Mouse (Mus musculus): ENCODE measurements around the gene Ccpg1. TPM values are rescaled to one million over a fixed set of nuclear protein-coding genes. Genes with fewer than 3 reads are reported as not detected.

Ccpg1 gene
- polyA plus RNA-seq, 1 experiment from 2014 or later, result 22.9 TPM

DNA sequence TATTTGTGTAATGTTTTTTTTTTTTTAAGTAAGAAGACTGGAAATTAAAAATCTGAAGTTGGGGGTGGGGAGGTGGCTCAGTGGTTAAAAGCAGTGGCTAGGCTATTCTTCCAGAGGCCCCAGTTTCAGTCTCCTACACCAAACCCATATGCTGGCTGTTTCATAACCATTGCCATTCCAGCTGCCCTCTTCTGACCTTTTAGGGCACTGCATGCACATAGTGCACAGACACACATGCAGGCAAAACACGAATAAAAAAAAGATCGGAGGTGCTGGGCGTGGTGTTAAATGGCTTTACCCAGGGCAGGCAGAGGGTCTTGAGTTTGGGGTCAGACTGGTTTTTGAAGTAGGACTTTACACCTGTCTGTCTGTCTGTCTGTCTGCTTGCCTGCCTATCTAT is 20.9 kb downstream of the Ccpg1 start:
- ATAC-seq (ENCODE audit: low FRiP score, low TSS enrichment) (no peak), DNase-seq (ENCODE audit: low spot score) (no peak)
- no peak overlapping the region for H3K9ac ChIP-seq (ENCODE audit: low read length)
- H3K9me3 ChIP-seq (ENCODE audit: control insufficient read depth, low read length), result no peaks in the 10 kb centered on the region
- TF ChIP-seq EP300 (optimal IDR thresholded peaks at IDR 0.05) (no peak), CTCF (IDR thresholded peaks at IDR 0.05; ENCODE audit: low read depth) (peak; percentile 37)
- 96% methylated on average over 3 of the region's 3 CpGs for WGBS
- H3K27me3 ChIP-seq (ENCODE audit: control insufficient read depth, insufficient read depth, low read length), result no peaks in the 10 kb centered on the region
- H3K4me2 ChIP-seq (replicated peaks; ENCODE audit: low read depth), result no peak overlapping the region
- 0 out of 2 replicates have a peak, but pooled peaks cover 3% of the 10 kb centered on the region for H3K36me3 ChIP-seq (ENCODE audit: control insufficient read depth, insufficient read depth, low read length)
- no peaks in the 10 kb centered on the region for H3K4me1 ChIP-seq (replicated peaks; ENCODE audit: control insufficient read depth, insufficient read depth)
- H3K27ac ChIP-seq (replicated peaks), result no peak overlapping the region
- no peak overlapping the region for H3K4me3 ChIP-seq (ENCODE audit: low read depth, low read length)

DNA sequence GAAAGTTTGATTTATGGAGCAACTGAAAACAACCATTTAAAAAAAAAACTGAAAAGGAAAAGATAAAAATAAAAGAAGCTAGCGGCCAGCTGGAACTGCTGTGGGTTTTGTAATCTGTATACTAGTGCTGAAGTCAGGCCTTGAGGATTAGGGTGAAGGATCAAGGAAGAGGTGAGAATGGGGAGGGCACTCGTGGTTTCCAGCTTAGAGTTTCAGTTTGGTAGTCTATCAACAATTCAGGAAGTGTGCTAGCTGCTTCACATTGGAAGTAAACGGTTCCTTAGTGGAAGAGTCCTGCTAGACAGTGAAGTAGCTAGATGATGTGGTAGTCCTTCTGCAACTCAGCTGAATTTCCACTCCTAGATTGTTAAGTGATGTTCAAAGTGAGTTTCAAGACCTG is 23.2 kb downstream of the Ccpg1 start:
- TF ChIP-seq CTCF (IDR thresholded peaks at IDR 0.05; ENCODE audit: low read depth) (no peak), EP300 (optimal IDR thresholded peaks at IDR 0.05) (no peak)
- ATAC-seq (ENCODE audit: low FRiP score, low TSS enrichment) (no peak), DNase-seq (ENCODE audit: low spot score) (no peak)
- H3K27ac ChIP-seq (replicated peaks), result no peak overlapping the region
- no peak overlapping the region for H3K4me2 ChIP-seq (replicated peaks; ENCODE audit: low read depth)
- H3K36me3 ChIP-seq (ENCODE audit: control insufficient read depth, insufficient read depth, low read length), result peaks cover 5% of the 10 kb centered on the region
- no peak overlapping the region for H3K9ac ChIP-seq (ENCODE audit: low read length)
- H3K9me3 ChIP-seq (ENCODE audit: control insufficient read depth, low read length), result no peaks in the 10 kb centered on the region
- 55% methylated on average over 3 of the region's 3 CpGs for WGBS
- no peaks in the 10 kb centered on the region for H3K27me3 ChIP-seq (ENCODE audit: control insufficient read depth, insufficient read depth, low read length)
- no peak overlapping the region for H3K4me3 ChIP-seq (ENCODE audit: low read depth, low read length)
- H3K4me1 ChIP-seq (replicated peaks; ENCODE audit: control insufficient read depth, insufficient read depth), result no peaks in the 10 kb centered on the region

DNA sequence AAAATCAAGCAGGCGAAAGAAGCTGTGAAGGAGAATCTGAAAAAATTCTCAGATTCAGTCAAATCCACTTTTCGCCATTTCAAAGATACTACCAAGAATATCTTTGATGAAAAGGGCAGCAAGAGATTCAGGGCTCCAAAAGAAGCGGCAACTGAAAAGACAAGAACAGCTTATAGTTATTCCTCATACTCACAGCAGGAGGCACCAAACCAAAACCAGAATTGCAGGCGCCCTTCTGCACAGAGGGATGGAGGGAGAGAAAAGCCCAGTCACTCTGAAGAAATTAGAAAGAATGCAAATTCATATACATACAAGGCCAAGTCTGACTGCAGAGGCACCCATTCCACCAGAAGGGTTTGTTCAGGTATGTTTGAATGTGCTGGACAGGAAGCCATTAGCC is 27.4 kb downstream of the Ccpg1 start:
- ATAC-seq (ENCODE audit: low FRiP score, low TSS enrichment) (no peak), DNase-seq (ENCODE audit: low spot score) (no peak)
- H3K9me3 ChIP-seq (ENCODE audit: control insufficient read depth, low read length), result no peaks in the 10 kb centered on the region
- WGBS, result 89% methylated on average over 4 of the region's 4 CpGs
- H3K27me3 ChIP-seq (ENCODE audit: control insufficient read depth, insufficient read depth, low read length), result no peaks in the 10 kb centered on the region
- no peak overlapping the region for H3K27ac ChIP-seq (replicated peaks)
- no peak overlapping the region for H3K4me3 ChIP-seq (ENCODE audit: low read depth, low read length)
- TF ChIP-seq CTCF (IDR thresholded peaks at IDR 0.05; ENCODE audit: low read depth), result peak; percentile 49
- TF ChIP-seq EP300 (optimal IDR thresholded peaks at IDR 0.05), result no peak
- H3K4me2 ChIP-seq (replicated peaks; ENCODE audit: low read depth), result no peak overlapping the region
- H3K4me1 ChIP-seq (replicated peaks; ENCODE audit: control insufficient read depth, insufficient read depth), result no peaks in the 10 kb centered on the region
- peaks cover 17% of the 10 kb centered on the region for H3K36me3 ChIP-seq (ENCODE audit: control insufficient read depth, insufficient read depth, low read length)
- H3K9ac ChIP-seq (ENCODE audit: low read length), result no peak overlapping the region

DNA sequence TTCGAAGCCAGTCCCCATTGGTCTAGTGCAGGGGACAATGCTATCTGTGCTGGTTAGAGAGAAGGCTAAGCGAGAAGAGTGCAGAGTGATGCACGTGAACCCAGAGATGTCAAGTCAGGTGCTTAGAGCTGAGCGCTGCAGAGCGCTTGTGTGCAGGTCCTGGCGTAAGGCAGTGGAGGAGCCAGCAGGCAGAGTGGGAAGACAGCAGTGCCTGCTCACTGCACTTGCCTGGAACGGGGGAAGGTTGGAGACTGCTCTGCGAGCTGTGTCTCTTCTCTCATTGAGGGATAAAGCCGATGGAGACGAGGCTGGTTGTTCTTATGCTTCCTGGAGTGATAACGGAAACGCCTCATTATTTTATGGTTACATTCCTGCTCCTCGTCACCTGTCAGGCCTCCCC is 29.5 kb downstream of the Ccpg1 start:
- H3K4me2 ChIP-seq (replicated peaks; ENCODE audit: low read depth), result no peak overlapping the region
- no peak overlapping the region for H3K4me3 ChIP-seq (ENCODE audit: low read depth, low read length)
- DNase-seq (ENCODE audit: low spot score) (no peak), ATAC-seq (ENCODE audit: low FRiP score, low TSS enrichment) (no peak)
- H3K27ac ChIP-seq (replicated peaks), result no peak overlapping the region
- H3K4me1 ChIP-seq (replicated peaks; ENCODE audit: control insufficient read depth, insufficient read depth), result no peaks in the 10 kb centered on the region
- TF ChIP-seq CTCF (IDR thresholded peaks at IDR 0.05; ENCODE audit: low read depth), result no peak
- TF ChIP-seq EP300 (optimal IDR thresholded peaks at IDR 0.05), result no peak
- peaks cover 18% of the 10 kb centered on the region for H3K36me3 ChIP-seq (ENCODE audit: control insufficient read depth, insufficient read depth, low read length)
- no peak overlapping the region for H3K9ac ChIP-seq (ENCODE audit: low read length)
- H3K27me3 ChIP-seq (ENCODE audit: control insufficient read depth, insufficient read depth, low read length), result no peaks in the 10 kb centered on the region
- H3K9me3 ChIP-seq (ENCODE audit: control insufficient read depth, low read length), result no peaks in the 10 kb centered on the region
- 80% methylated on average over 13 of the region's 13 CpGs for WGBS

DNA sequence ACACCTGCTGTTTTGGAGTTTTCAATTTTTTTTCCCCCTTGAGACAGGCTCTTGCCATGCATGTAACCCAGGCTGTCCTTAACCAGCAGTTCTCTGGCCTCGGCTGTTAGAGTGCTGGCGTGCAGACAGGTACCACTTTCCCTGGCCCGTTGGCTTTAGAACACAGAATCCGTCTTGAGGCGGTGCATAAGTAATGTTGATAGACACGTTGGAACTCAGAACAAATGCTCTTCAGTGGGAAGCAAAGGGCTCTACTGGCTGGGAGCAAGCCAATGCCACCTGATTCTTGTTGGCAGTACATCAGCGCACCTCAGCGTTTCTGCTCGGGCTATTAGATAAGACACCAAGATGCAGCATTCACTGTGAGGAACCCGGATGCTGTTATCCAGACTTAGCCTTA is 34.6 kb downstream of the Ccpg1 start:
- H3K4me3 ChIP-seq (ENCODE audit: low read depth, low read length), result no peak overlapping the region
- H3K9ac ChIP-seq (ENCODE audit: low read length), result no peak overlapping the region
- H3K4me1 ChIP-seq (replicated peaks; ENCODE audit: control insufficient read depth, insufficient read depth), result no peaks in the 10 kb centered on the region
- H3K36me3 ChIP-seq (ENCODE audit: control insufficient read depth, insufficient read depth, low read length), result peaks cover 10% of the 10 kb centered on the region; the same call in 1 of the 2 replicates
- ATAC-seq (ENCODE audit: low FRiP score, low TSS enrichment) (no peak), DNase-seq (ENCODE audit: low spot score) (no peak)
- no peak for TF ChIP-seq EP300 (optimal IDR thresholded peaks at IDR 0.05)
- no peak for TF ChIP-seq CTCF (IDR thresholded peaks at IDR 0.05; ENCODE audit: low read depth)
- H3K27ac ChIP-seq (replicated peaks), result no peak overlapping the region
- WGBS, result 92% methylated on average over 10 of the region's 10 CpGs
- H3K27me3 ChIP-seq (ENCODE audit: control insufficient read depth, insufficient read depth, low read length), result no peaks in the 10 kb centered on the region
- no peaks in the 10 kb centered on the region for H3K9me3 ChIP-seq (ENCODE audit: control insufficient read depth, low read length)
- no peak overlapping the region for H3K4me2 ChIP-seq (replicated peaks; ENCODE audit: low read depth)

DNA sequence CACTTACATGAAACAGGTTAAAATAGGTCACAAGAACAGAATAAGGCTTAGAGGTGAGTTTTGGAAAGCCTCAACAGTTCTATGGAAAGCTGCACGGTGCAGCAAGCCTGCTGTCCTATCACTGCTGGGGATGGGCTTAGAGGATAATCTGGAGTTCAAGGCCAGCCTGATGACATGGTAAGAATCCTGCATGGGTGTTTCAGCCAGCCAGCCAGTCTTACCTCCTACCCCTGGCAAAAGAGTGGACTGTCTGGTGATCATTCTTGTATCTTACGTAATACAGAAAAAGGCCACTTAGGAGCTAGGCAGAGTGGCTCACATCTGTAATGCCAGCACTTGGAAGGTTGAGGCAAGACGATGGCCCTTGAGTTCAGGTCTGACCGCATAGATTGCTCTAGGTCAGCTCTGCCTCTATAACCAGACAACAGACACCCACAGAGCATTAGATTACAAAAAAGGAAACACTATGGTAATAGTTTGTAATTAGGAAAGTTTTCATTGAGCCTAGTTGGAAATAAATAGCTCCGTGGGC is 35.4 kb downstream of the Ccpg1 start:
- Histone ChIP-seq H3K4me3 (ENCODE audit: low read depth, low read length) (no peak overlapping the region), H3K9ac (ENCODE audit: low read length) (no peak overlapping the region), H3K9me3 (ENCODE audit: control insufficient read depth, low read length) (no peaks in the 10 kb centered on the region), H3K4me1 (replicated peaks; ENCODE audit: control insufficient read depth, insufficient read depth) (no peaks in the 10 kb centered on the region), H3K27me3 (ENCODE audit: control insufficient read depth, insufficient read depth, low read length) (no peaks in the 10 kb centered on the region), H3K27ac (replicated peaks) (no peak overlapping the region), H3K36me3 (ENCODE audit: control insufficient read depth, insufficient read depth, low read length) (peaks cover 9% of the 10 kb centered on the region; the same call in 1 of the 2 replicates), H3K4me2 (replicated peaks; ENCODE audit: low read depth) (no peak overlapping the region)
- TF ChIP-seq CTCF (IDR thresholded peaks at IDR 0.05; ENCODE audit: low read depth), result no peak
- no peak for TF ChIP-seq EP300 (optimal IDR thresholded peaks at IDR 0.05)
- WGBS, result 87% methylated on average over 5 of the region's 5 CpGs
- DNase-seq (ENCODE audit: low spot score) (no peak), ATAC-seq (ENCODE audit: low FRiP score, low TSS enrichment) (no peak)
